Mouse (Mus musculus) left cerebral cortex, adult 8-10 months (tissue): ENCODE results near the gene Iars2. TPM values are rescaled to one million over a fixed set of nuclear protein-coding genes. Genes with fewer than 3 reads are reported as not detected.

Source experiments
- DNase-seq, 2 experiments: peaks; one replicate each; pipeline ENCODE4 v3.0.0; 2022; ENCODE audit warnings: low spot score in 2 of 2
- total RNA-seq, 4 experiments: library from RNA; stranded (reverse); gene quantifications; 2 replicates each; pipeline ENCODE4 v1.2.4; 2022

The Iars2 gene
- total RNA-seq, 4 experiments from 2014 or later = 34.0 to 36.4 (median 35.2) TPM

DNA sequence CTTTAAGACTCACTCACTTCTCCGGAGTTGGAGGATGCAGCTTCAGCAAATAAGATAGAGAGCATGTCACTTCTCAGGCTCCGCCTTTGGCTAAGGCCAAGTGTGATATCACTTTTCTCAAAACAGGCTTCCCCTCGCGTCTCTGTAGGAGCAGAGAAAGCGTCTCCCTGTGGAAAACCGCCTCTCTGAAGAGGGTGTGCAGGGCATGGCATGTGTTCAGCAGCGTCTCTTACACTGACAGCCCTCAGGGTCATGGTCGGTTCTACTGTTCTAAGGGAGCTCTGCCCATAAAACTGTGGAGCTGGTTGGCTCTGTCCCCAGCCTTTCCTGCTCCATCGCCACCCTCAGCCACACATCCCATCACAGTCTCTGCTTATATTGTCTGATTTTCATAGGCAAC lies 49.9 kb downstream of the Iars2 start:
- DNase-seq = no peak

DNA sequence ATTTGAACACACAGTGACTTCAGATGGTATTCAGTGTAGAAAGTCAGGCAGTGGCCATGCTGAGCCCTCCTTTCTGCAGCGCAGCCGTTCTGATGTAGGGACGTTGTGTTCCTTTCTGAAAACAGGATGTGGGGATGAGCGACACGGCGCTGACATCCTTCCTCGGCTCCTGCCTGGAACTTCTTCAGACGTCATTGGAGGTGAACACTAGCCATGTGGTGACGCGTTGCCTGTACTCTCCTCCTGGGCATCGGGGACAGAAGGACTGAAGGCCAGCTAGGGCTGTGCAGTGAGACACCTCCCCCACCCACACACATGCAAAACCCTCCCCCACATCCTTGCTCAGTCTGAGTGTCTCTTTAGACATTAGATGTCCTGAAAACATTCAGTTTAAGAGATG lies 52.2 kb downstream of the Iars2 start:
- DNase-seq = no peak

DNA sequence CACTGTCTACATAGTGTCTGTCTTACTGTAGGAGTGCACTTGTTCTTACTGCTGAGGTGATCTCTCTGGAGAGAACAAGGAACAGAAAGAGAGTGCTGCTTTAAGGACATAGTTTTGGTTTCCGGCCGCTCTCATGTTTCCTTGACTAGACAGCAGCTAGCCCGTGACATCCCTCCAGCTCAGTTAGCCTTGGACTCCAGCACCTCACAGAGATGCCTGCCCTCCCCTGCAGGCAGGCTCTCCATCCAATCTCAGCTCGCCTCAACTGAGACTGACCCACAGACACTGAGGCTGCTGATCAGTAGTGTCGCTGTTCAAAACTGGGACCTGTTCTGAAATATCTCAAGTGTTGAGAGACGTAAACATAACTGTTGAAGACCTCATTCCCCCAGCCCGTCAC lies 53.2 kb downstream of the Iars2 start:
- DNase-seq = no peak

DNA sequence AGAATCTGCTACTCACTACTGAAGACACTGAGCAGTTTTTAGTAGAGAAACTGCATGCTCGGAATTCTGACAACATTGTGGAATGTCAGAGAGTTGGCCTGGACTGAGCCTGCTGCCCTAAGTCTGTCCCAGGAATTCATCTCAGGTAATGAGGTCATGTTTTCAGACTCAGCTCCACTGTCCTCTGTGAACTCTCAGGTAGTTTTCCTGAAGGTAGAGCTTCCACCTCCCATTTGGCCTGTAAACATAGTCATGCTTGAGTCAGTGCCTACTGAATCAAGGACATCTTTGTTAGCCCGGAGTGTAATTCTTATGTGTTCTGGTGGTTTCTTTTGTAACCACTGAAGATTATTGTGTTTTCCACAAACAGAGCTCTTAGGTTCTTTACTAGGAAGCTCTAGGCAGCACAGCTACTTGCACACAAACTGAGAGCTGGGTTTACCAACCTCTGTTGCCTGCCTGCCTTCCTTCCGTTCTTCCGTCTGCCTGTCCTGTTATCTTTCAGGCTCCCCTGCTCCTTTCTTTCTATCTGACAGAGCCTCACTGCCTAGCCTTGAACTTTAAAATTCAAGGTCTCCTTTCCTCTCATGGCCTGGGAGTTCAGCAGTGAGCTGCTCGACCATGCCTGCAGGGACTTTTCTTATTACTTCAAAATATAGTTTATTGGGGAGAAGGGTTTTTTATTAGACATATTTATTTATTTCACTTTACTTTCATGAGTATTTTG lies 54.2 kb downstream of the Iars2 start:
- DNase-seq = no peak

DNA sequence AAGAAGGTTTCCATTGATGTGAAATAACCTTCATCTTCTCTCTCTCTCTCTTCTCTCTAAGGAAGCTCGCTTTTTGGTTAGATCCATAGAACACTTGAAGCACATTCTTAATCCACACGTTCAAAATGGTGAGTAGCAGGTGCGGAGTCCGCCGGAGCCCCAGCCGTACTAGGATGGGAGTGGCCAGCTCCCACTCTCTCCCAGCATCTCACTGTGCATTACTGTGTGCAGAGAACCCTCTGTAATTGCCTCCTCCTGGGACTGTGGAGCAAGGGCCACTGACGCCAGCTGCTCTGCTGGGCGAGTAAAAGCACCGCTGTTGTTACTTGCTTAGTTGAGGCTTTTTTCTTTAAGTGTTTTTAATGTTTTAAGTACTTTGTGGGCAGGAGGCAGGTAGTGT lies 57.8 kb downstream of the Iars2 start:
- no peak for DNase-seq

DNA sequence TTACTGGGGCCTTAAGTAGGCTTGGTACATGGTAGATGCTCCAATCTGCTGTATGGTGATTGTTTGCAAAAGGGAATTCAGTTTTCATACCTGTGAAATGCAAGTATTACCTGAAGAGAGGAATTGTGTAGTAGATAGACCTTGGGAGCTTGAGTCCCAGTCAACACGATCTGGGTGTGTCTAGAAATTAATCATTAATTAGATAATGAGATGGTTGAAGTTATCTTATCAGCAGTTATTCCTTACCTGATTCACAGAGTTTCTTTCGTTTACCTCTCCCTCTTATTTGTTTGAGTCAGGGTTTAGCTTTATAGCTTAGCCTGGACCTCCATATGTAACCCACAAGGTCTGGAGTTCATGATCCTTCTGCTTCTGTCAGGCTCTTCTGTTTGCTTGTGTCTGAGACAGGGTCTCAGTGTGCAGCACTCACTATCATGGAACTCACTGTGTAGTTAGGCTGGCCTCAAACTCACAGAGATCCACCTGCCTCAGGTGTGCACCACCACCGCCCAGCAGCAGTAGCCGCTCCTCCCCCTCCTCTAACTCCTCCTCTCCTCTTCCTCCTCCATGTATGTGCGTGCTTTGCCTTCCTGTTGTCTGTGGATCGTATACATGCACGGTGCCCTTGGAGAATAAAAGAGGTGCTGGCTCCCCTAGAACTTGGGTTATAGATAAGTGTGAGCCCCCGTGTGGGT lies 58.6 kb downstream of the Iars2 start:
- DNase-seq = no peak

DNA sequence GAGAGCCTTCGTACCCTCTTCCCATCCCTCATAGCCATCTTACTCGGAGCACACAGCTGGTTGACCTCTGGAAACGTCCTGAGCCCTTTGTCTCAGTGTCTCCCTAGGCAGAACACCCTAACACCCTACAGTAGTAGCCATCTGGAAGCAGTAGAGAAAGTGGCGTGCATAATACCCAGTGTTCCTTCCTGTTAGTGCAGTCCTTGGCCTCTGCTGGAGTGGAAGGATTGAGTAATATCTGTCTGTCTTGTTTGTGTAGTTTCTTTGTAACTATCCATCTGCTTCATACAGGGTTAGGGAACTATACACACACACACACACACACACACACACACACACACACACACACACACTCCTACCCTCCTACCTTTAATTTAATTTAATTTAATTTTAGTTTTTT lies 60.5 kb downstream of the Iars2 start:
- no peak for DNase-seq

DNA sequence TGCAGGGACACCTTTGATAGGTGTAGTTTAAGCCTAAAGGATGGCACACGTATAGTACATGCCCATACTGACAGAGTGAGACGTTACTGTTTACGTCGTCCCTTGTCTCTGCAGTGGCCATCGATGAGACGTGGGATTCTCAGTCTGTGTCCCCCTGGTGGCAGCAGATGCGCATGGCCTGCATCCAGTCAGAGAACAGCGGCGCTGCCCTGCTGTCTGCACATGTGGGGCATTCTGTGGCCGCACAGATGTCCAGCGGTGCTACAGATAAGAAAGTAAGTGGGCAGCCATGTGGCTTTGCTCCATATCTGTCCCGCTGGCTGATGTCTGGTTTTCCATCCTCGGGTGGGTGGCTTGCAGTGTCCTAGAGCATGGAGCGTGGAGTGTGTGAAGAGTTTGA lies 66.6 kb downstream of the Iars2 start:
- DNase-seq = no peak

DNA sequence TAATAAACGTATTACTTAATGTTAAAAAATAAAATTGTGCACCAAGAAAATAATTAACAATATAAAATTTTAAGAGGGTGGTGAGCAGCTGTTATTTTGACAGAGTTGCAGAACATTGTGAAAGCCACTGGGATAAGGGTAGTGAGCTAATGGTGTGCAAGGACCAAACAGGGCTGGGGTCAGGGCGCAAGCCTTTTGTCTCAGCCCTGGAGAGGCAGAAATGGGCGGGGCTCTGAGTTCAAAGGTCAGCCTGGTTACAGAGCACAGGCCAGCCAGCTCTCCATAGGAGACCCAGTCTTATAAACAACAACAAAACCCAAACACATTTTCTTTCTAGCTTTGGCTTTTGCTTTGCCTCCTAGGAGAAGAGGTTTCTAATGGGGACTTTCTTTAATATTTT lies 72.4 kb downstream of the Iars2 start:
- no peak for DNase-seq

DNA sequence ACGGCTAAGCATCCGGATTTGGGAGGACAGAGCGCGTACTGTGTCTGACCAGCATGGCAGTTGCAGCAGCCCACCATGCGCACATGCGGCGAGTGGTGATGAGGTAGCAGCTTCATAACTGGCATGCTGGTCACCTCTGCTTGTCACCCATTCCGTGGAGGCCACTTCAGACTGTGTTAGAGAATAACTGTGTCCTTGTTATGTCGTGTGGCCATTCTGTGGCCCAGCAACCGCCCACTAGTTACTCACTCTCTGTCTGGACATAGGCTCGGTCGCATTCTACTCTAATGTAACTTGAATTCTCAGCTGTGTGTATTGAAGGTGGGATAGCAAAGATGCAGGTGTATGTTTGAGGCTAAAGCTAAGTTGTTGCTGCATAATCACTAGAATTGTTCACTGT lies 73.9 kb downstream of the Iars2 start:
- DNase-seq = no peak

DNA sequence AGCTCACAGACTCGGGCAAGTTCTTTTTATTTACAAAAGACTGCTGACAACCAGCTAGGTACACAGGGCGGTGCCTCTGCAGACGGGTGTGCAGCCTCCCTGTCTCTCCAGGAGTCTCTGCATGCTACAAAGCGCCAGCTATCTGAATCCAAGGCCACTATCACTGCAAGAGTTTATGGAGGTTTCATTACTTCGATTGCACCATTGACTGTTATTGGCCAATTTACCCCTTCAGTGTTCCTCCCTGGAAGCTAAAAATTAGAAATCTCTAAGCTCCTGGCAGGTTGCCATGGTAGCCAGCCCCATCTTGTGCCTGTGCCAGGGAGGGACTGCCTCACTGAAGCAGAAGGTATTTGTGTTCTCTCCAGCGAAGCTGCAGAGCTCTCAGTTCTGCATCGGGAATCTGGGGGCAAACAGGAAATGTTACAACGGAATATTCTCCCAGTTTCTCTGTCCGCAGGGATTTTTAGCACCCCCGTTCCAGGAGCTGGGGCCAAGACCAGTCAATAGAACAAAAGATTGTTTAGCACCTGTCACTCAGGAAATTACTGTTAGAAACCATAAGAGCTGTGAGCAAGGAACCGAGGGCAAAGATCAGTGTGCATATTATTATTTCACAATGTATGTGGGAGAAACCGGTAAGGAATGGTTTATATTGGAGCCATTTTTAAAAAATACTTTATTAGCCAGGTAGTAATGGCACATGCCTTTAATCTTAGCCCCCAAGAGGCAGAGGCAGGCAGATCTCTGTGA lies 75.9 kb downstream of the Iars2 start:
- peak in 1 of 2 experiments; percentile 56 for DNase-seq

DNA sequence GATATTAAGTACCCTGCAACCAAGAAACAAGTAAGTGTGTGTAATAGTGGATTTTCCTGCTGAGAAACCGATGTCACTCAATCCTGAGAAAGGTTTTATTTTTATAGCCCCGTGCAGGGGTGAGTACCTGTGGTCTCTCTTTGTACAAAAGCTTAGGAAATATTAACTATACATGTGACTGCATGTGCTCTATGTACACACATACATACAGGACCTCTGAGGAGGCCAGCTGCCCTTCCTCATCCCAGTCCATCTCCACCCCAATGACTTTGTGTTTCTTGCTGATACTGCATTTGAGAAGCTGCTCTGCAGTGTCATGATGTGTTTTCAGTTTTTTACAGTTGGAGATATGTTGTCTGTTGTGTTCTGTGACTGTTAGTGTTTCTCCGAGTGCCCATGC lies 76.8 kb downstream of the Iars2 start:
- no peak for DNase-seq

DNA sequence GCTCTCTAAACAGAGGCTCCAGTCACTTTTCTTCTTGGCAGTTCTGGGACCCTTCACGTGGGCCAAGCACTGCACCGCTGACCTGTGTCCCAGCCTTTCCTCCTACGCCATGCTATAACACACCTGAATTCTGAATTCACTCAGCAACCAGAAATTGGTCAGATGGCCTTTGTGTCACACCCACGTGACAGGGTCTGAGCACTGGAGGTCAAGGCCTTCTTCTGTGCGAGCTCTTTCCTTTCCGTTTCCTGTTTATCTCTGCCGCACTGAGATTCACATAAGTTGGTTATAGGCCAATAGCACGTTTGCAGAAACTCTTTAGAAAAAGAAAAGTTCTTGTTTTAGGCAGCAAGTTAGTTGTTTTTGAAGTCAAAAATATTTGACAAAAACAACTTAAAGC lies 80.5 kb downstream of the Iars2 start:
- no peak for DNase-seq

DNA sequence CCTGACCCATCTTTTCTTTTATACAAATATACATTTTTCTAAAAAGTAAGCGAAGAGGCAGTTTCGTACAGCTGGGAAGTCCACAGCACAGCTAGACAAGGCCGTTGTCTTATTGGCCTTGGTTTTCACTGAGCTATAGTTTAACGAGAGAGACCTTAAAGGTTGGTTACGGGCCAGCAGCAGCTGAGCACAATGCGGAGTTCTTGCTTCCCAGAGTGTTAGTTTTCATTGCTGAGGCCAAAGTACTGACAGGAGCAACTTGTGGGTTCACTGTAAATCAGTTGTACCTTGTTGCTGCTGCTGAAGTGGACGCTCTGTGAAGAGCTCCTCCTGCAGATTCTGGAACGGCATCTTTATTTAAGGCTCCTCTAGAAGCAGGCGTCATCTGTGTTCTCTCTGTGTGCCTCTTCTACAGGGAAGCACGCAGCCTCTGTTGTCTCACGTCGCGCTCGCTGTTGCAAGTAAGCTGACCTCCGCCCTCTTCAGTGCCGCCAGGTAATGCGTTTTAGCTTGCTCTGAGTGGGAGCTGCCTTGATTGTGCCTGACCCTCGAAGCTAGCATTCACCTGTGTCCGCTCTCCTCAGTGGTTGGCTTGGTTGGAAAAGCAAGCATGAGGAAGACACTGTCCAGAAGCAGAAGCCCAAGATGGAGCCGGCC lies 81.6 kb downstream of the Iars2 start:
- no peak for DNase-seq

DNA sequence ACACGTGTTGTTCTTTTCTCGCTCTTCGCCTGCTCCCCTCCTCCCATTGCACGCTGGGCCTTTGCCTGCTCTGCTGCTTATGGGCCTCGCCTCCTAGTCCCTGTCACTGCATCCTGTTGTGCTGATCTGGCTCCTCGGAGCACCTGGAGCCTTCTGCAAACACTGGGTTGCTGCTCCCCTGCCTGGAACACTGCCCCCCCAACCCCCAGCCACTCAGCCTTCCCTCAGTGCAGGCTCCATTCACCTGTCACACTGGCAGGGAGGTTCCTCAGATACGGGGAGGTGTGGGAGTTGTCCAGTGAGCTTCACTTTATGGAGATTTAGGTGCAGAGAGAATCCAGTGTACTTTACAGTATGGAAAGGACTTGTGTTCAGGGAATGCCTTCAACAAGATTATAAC lies 83.7 kb downstream of the Iars2 start:
- DNase-seq = no peak

DNA sequence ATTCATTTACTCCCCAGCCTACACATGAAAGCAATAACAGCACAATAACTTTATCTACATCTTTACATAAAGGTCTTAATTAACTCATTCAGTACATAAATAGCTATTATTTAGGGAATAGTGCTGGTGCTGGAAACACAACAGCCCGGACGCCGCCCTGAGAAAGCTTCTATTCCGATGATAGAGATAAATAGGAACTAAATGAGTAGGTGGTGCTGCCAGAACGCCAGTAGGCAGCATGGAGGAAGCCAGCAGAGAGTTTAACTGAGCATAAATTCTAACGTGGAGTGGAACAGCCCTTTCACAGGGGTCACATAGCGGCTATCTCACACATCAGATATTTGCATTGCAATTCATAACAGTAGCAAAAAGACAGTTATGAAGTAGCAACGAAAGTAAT lies 86.2 kb downstream of the Iars2 start:
- DNase-seq = no peak

DNA sequence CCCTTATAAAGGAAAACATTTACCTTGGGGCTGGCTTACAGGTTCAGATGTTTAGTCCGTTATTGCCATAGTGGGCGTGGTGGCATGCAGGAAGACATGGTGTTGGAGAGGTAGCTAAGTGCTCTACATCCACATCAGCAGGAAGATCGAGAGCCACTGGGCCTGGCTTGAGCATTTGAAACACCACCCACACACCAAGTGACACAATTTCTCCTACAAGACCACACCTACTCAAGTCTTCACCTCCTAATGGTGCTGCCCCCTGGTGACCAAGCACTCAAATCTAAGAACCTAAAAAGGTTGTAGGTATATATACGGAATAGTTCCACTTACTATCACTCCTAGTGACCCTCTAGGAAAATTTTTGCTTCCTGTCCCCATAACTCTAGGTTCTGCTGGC lies 92.7 kb downstream of the Iars2 start:
- DNase-seq = no peak

DNA sequence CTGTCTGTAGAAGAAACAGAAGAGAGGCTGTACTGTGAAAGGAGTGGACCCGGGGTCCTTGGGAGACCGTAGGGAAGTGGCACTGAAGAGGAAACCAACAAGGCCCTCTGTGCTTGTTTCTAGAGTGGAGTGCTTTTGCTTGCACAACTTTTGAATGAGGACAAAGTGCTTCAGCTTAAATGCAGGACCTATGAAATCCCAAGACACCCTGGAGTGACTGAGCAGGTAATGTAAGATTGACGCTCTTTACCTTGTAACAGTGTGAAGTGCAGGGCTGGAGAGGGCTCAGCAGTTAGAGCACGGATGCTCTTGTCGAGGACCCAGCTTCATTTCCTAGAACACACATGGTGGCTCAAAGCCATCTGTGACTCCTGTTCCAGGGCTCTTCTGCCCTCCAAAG lies 93.4 kb downstream of the Iars2 start:
- no peak for DNase-seq
